Mouse (Mus musculus): ENCODE data around the gene Atp13a2.

The Atp13a2 gene

GRCm38 (mm10) chr4:140959715-140960479 is 26.8 kb upstream of the Atp13a2 start:
- H3K9me3 ChIP-seq (ENCODE audit: low read length), result no peaks in the 10 kb centered on the region
- peaks cover 76% of the 10 kb centered on the region for H3K4me1 ChIP-seq (replicated peaks; ENCODE audit: low read depth, low read length)
- TF ChIP-seq NANOG (IDR thresholded peaks at IDR 0.05; ENCODE audit: borderline replicate concordance, low read length), result no peak
- TF ChIP-seq POU5F1 (IDR thresholded peaks at IDR 0.05; ENCODE audit: borderline replicate concordance, low read length), result no peak
- TF ChIP-seq CTCF (conservative IDR thresholded peaks at IDR 0.05; ENCODE audit: low read length), result no peak
- no peaks in the 10 kb centered on the region for H3K27me3 ChIP-seq (ENCODE audit: insufficient read depth, low read length)
- peak overlapping the region; percentile 17 for H3K4me3 ChIP-seq (replicated peaks; ENCODE audit: low read length)
- peaks cover 20% of the 10 kb centered on the region for H3K36me3 ChIP-seq (ENCODE audit: insufficient read depth, low read length)

GRCm38 (mm10) chr4:140960781-140961466 is 25.7 kb upstream of the Atp13a2 start, which contains the start of gene Sdhb:
TSS of gene Sdhb (plus strand) at chr4:140961203.
- TF ChIP-seq NANOG (IDR thresholded peaks at IDR 0.05; ENCODE audit: borderline replicate concordance, low read length) (no peak), POU5F1 (IDR thresholded peaks at IDR 0.05; ENCODE audit: borderline replicate concordance, low read length) (no peak), CTCF (conservative IDR thresholded peaks at IDR 0.05; ENCODE audit: low read length) (no peak)
- Histone ChIP-seq H3K4me3 (replicated peaks; ENCODE audit: low read length) (peak within 1 kb of the TSS; percentile 97), H3K4me1 (replicated peaks; ENCODE audit: low read depth, low read length) (peaks cover 80% of the 10 kb centered on the region), H3K9me3 (ENCODE audit: low read length) (no peaks in the 10 kb centered on the region), H3K36me3 (ENCODE audit: insufficient read depth, low read length) (peaks cover 27% of the 10 kb centered on the region), H3K27me3 (ENCODE audit: insufficient read depth, low read length) (no peaks in the 10 kb centered on the region)

- Histone ChIP-seq H3K27me3 (ENCODE audit: insufficient read depth, low read length) (no peaks in the 10 kb centered on the region), H3K4me3 (replicated peaks; ENCODE audit: low read length) (peak overlapping the region; percentile 97), H3K4me1 (replicated peaks; ENCODE audit: low read depth, low read length) (peaks cover 83% of the 10 kb centered on the region), H3K36me3 (ENCODE audit: insufficient read depth, low read length) (peaks cover 34% of the 10 kb centered on the region), H3K9me3 (ENCODE audit: low read length) (no peaks in the 10 kb centered on the region)
- TF ChIP-seq POU5F1 (IDR thresholded peaks at IDR 0.05; ENCODE audit: borderline replicate concordance, low read length), result no peak
- no peak for TF ChIP-seq CTCF (conservative IDR thresholded peaks at IDR 0.05; ENCODE audit: low read length)
- TF ChIP-seq NANOG (IDR thresholded peaks at IDR 0.05; ENCODE audit: borderline replicate concordance, low read length), result no peak
Observed at GRCm38 (mm10) chr4:140961467-140962206, 25.0 kb upstream of the Atp13a2 start.

- Histone ChIP-seq H3K9me3 (ENCODE audit: low read length) (no peaks in the 10 kb centered on the region), H3K4me3 (replicated peaks; ENCODE audit: low read length) (peak overlapping the region; percentile 97), H3K36me3 (ENCODE audit: insufficient read depth, low read length) (peaks cover 39% of the 10 kb centered on the region), H3K4me1 (replicated peaks; ENCODE audit: low read depth, low read length) (peaks cover 82% of the 10 kb centered on the region), H3K27me3 (ENCODE audit: insufficient read depth, low read length) (no peaks in the 10 kb centered on the region)
- no peak for TF ChIP-seq CTCF (conservative IDR thresholded peaks at IDR 0.05; ENCODE audit: low read length)
- no peak for TF ChIP-seq POU5F1 (IDR thresholded peaks at IDR 0.05; ENCODE audit: borderline replicate concordance, low read length)
- TF ChIP-seq NANOG (IDR thresholded peaks at IDR 0.05; ENCODE audit: borderline replicate concordance, low read length), result no peak
Observed at GRCm38 (mm10) chr4:140962207-140962909, 24.3 kb upstream of the Atp13a2 start.

GRCm38 (mm10) chr4:140962950-140963349 is 23.7 kb upstream of the Atp13a2 start:
- Histone ChIP-seq H3K4me3 (replicated peaks; ENCODE audit: low read length) (peak overlapping the region; percentile 97), H3K4me1 (replicated peaks; ENCODE audit: low read depth, low read length) (peaks cover 82% of the 10 kb centered on the region)

GRCm38 (mm10) chr4:140963941-140964597 is 22.6 kb upstream of the Atp13a2 start:
- Histone ChIP-seq H3K9me3 (ENCODE audit: low read length) (no peaks in the 10 kb centered on the region), H3K4me1 (replicated peaks; ENCODE audit: low read depth, low read length) (peaks cover 74% of the 10 kb centered on the region), H3K36me3 (ENCODE audit: insufficient read depth, low read length) (peaks cover 53% of the 10 kb centered on the region), H3K27me3 (ENCODE audit: insufficient read depth, low read length) (no peaks in the 10 kb centered on the region), H3K4me3 (replicated peaks; ENCODE audit: low read length) (0 out of 2 replicates have a peak overlapping the region, but pooled peaks have one; percentile 11)
- TF ChIP-seq NANOG (IDR thresholded peaks at IDR 0.05; ENCODE audit: borderline replicate concordance, low read length) (no peak), POU5F1 (IDR thresholded peaks at IDR 0.05; ENCODE audit: borderline replicate concordance, low read length) (no peak), CTCF (conservative IDR thresholded peaks at IDR 0.05; ENCODE audit: low read length) (no peak)

More at GRCm38 (mm10) chr4:140962950-140963349, 23.7 kb upstream of the Atp13a2 start:
- peaks cover 42% of the 10 kb centered on the region for H3K36me3 ChIP-seq (ENCODE audit: insufficient read depth, low read length)
- TF ChIP-seq CTCF (conservative IDR thresholded peaks at IDR 0.05; ENCODE audit: low read length) (no peak), NANOG (IDR thresholded peaks at IDR 0.05; ENCODE audit: borderline replicate concordance, low read length) (no peak)
- no peaks in the 10 kb centered on the region for H3K9me3 ChIP-seq (ENCODE audit: low read length)
- no peaks in the 10 kb centered on the region for H3K27me3 ChIP-seq (ENCODE audit: insufficient read depth, low read length)

- H3K9me3 ChIP-seq (ENCODE audit: low read length), result no peaks in the 10 kb centered on the region
- H3K4me1 ChIP-seq (replicated peaks; ENCODE audit: low read depth, low read length), result peaks cover 69% of the 10 kb centered on the region
- TF ChIP-seq NANOG (IDR thresholded peaks at IDR 0.05; ENCODE audit: borderline replicate concordance, low read length) (no peak), CTCF (conservative IDR thresholded peaks at IDR 0.05; ENCODE audit: low read length) (peak; percentile 86)
- H3K27me3 ChIP-seq (ENCODE audit: insufficient read depth, low read length), result no peaks in the 10 kb centered on the region
- H3K36me3 ChIP-seq (ENCODE audit: insufficient read depth, low read length), result peaks cover 58% of the 10 kb centered on the region
- no peak overlapping the region for H3K4me3 ChIP-seq (replicated peaks; ENCODE audit: low read length)
Observed at GRCm38 (mm10) chr4:140964620-140965019, 22.1 kb upstream of the Atp13a2 start.

Data from E14TG2a.4 (cell line).